Mouse (Mus musculus): ENCODE data around the gene Golga5. TPM values are rescaled to one million over a fixed set of nuclear protein-coding genes. Genes with fewer than 3 reads are reported as not detected.

Golga5 gene
- polyA plus RNA-seq (2014; fragmentation: Nextera tagmentation; extraction: Ambion mirVana), result 36.8 and 40.9 TPM in 2 replicates

DNA sequence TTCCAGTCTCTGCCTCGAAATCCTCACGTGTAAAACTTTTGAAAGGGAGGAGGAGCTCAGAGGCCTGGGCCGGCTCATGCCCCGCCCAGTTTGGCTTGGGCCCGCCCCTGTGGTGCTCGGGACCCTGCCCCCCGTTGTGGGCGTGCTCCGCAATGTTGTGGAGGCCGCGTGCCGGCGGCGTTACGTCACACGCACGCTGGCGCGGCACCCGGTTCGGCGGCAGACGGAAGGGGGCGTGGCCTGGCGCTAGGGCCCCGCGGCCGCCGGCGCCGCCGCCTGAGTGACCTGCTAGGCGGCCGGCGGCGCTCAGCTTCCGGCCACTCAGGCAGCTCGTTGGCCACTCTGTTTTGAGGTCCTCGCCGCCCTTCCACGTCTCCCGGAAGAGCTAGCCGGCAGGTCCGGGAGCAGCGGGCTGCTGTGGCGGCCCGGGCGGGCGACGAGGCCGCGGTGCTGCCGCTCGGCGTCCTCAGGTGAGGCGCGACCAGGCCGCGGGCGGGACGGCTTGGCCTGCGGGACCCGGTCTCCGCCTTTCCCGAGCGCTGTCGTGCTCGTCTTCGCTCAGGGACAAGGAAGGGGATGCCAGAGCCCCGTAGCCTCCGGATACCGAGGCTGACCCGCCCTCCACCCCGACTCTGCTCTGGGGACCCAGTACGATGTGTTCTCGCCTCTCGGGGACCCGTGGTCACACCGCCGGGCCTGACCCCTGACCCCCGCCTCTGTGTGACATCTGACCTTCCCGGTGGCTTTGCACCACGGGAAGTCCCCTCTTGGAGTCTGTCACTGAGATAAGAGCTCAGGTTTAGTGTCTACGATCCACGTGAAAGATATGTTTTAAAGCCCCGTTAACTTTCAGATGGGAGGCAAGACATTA is at the start of gene Golga5:
Gene Golga5 (plus strand): TSS at position 242 of the 871 bp plus-strand sequence.
- Histone ChIP-seq H3K27me3 (replicated peaks; ENCODE audit: control insufficient read depth, insufficient read depth, low read length) (no peaks in the 10 kb centered on the region), H3K4me2 (ENCODE audit: low read depth, low read length) (peak within 1 kb of the TSS; percentile 85), H3K4me3 (ENCODE audit: low read depth, low read length) (peak within 1 kb of the TSS; percentile 68), H3K36me3 (ENCODE audit: control insufficient read depth, insufficient read depth, low read length) (peaks cover 21% of the 10 kb centered on the region), H3K4me1 (ENCODE audit: control insufficient read depth, insufficient read depth, low read length) (peaks cover 4% of the 10 kb centered on the region), H3K27ac (replicated peaks; ENCODE audit: low read depth, low read length) (peak within 1 kb of the TSS; percentile 73), H3K9me3 (ENCODE audit: control insufficient read depth, low read length) (no peaks in the 10 kb centered on the region), H3K9ac (ENCODE audit: low read depth, low read length) (peak within 1 kb of the TSS; percentile 82)
- peak; percentile 98 for DNase-seq (ENCODE audit: low spot score)
- under 1% methylated on average over 38 of the region's 86 CpGs for whole genome bisulfite sequencing
- ATAC-seq (ENCODE audit: low read depth), result peak; percentile 98

DNA sequence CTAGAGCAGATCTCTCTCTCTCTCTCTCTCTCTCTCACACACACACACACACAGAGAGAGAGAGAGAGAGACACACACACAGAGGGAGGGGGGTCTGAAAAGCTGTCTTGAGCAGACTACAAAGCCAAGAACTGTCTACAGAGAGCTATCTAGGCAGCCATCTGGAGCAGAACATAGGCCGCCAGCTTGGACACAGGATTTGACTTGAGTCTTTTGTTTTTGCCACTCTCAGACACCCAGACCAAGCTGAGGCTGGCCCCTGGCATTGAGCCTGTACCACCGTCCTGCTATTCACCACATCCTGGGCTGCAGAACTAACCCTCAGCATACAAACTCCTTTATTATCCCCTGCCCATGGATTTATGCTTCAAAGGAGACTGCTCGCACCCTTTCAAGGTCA is 49.4 kb upstream of the Golga5 start:
- ATAC-seq (ENCODE audit: low read depth) (no peak), DNase-seq (ENCODE audit: low spot score) (no peak)
- H3K9ac ChIP-seq (ENCODE audit: low read depth, low read length), result no peak overlapping the region
- H3K27me3 ChIP-seq (replicated peaks; ENCODE audit: control insufficient read depth, insufficient read depth, low read length), result no peaks in the 10 kb centered on the region
- 75% methylated on average over 3 of the region's 3 CpGs for WGBS
- no peaks in the 10 kb centered on the region for H3K4me1 ChIP-seq (ENCODE audit: control insufficient read depth, insufficient read depth, low read length)
- H3K4me2 ChIP-seq (ENCODE audit: low read depth, low read length), result no peak overlapping the region
- H3K36me3 ChIP-seq (ENCODE audit: control insufficient read depth, insufficient read depth, low read length), result 0 out of 2 replicates have a peak, but pooled peaks cover 13% of the 10 kb centered on the region
- no peak overlapping the region for H3K4me3 ChIP-seq (ENCODE audit: low read depth, low read length)
- no peaks in the 10 kb centered on the region for H3K9me3 ChIP-seq (ENCODE audit: control insufficient read depth, low read length)
- 0 out of 2 replicates have a peak overlapping the region, but pooled peaks have one; percentile 29 for H3K27ac ChIP-seq (replicated peaks; ENCODE audit: low read depth, low read length)

DNA sequence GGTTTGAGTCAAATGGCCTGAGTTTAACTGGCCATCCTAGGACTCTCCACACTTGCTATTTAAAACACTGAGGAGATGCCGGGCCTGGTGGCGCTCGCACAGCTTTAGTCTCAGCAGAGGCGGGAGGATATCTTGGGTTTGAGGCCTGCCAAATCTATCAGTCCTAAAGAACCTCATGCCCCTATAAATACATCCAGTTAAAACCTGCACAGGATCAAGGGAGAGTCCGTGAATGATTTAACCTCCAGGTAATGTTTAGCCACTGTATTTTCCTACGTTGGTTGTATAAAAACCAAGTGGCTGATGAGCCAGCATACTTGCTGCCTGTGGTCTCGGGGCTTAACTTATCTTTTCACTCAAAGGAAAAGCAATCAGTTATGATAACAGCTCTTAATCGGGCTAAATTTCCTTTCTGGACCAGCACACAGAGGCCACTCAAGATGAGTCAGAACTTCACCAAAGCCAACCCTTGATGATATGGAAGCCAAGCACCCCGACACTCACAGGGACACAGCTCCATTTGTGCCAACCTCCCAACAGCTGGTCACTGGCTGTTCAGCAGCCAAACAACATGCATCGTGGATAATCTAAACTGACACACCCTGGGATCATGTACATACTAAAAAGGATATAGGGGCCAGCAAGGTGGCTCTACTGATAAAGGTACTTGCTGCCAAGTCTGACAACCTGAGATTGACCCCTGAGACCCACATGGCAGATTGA is 48.6 kb upstream of the Golga5 start:
- 0 out of 2 replicates have a peak, but pooled peaks cover 13% of the 10 kb centered on the region for H3K36me3 ChIP-seq (ENCODE audit: control insufficient read depth, insufficient read depth, low read length)
- H3K9ac ChIP-seq (ENCODE audit: low read depth, low read length), result no peak overlapping the region
- H3K27me3 ChIP-seq (replicated peaks; ENCODE audit: control insufficient read depth, insufficient read depth, low read length), result no peaks in the 10 kb centered on the region
- H3K4me1 ChIP-seq (ENCODE audit: control insufficient read depth, insufficient read depth, low read length), result no peaks in the 10 kb centered on the region
- H3K4me2 ChIP-seq (ENCODE audit: low read depth, low read length), result no peak overlapping the region
- no peak for ATAC-seq (ENCODE audit: low read depth)
- no peak overlapping the region for H3K27ac ChIP-seq (replicated peaks; ENCODE audit: low read depth, low read length)
- no peak overlapping the region for H3K4me3 ChIP-seq (ENCODE audit: low read depth, low read length)
- DNase-seq (ENCODE audit: low spot score), result no peak
- WGBS, result 87% methylated on average over 10 of the region's 10 CpGs
- H3K9me3 ChIP-seq (ENCODE audit: control insufficient read depth, low read length), result no peaks in the 10 kb centered on the region

DNA sequence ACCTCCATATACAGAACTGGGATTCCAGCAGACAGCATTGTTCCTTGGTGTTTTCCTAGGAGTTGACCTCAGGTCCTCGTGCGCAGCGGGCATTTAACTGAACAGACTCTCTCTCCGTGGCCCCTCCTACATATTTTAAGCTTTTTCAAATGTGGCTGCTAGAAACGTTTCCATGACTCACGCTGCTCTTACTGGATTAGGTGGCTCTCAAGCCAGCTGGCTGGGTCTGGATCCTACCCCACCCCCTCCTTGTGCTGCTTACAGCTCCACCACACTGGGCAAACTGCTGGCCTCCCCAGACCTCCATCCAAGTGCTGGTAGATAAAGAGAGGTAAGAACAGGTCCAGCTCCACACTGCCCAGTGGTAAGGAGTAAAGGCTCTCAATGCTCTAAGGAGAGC is 46.9 kb upstream of the Golga5 start:
- H3K4me3 ChIP-seq (ENCODE audit: low read depth, low read length), result no peak overlapping the region
- H3K36me3 ChIP-seq (ENCODE audit: control insufficient read depth, insufficient read depth, low read length), result 0 out of 2 replicates have a peak, but pooled peaks cover 13% of the 10 kb centered on the region
- no peak overlapping the region for H3K4me2 ChIP-seq (ENCODE audit: low read depth, low read length)
- no peak for ATAC-seq (ENCODE audit: low read depth)
- no peaks in the 10 kb centered on the region for H3K27me3 ChIP-seq (replicated peaks; ENCODE audit: control insufficient read depth, insufficient read depth, low read length)
- DNase-seq (ENCODE audit: low spot score), result no peak
- no peaks in the 10 kb centered on the region for H3K4me1 ChIP-seq (ENCODE audit: control insufficient read depth, insufficient read depth, low read length)
- H3K9me3 ChIP-seq (ENCODE audit: control insufficient read depth, low read length), result no peaks in the 10 kb centered on the region
- no peak overlapping the region for H3K9ac ChIP-seq (ENCODE audit: low read depth, low read length)
- no peak overlapping the region for H3K27ac ChIP-seq (replicated peaks; ENCODE audit: low read depth, low read length)
- 76% methylated on average over 6 of the region's 6 CpGs for WGBS

DNA sequence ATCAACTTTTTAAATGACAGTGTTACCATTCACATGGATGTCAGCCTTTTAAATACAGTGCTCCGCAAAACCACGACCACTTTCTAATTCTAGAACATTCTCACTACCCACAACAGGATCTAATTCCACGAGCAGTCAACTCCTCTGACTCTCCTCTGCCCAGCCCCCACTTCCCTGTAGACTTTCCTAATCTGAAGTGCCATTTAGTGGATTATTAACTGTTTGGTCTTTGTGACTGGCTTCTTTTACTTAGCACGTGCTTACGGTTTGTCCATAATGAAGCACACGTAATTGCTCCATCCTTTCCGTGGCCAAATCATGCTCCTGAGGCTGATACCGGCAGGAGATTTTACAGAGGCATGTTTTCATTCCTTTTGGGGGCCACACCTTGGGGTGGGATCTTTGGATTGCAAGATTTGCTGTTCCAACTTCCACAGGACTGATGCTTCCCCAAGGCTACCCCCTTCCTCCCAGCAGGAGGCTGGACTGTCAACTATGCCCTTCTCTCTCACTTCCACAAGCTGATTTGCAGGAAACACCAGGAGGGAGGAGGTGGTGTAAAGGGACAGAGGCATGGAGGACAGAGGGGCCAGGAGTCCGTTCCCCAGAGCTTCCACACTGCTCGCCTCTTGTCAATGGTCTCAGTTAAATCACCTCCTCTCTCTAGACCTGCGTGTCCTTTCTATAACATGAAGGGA is 46.2 kb upstream of the Golga5 start:
- no peak overlapping the region for H3K4me3 ChIP-seq (ENCODE audit: low read depth, low read length)
- no peaks in the 10 kb centered on the region for H3K27me3 ChIP-seq (replicated peaks; ENCODE audit: control insufficient read depth, insufficient read depth, low read length)
- ATAC-seq (ENCODE audit: low read depth) (no peak), DNase-seq (ENCODE audit: low spot score) (no peak)
- H3K27ac ChIP-seq (replicated peaks; ENCODE audit: low read depth, low read length), result no peak overlapping the region
- WGBS, result 85% methylated on average over 11 of the region's 11 CpGs
- H3K9ac ChIP-seq (ENCODE audit: low read depth, low read length), result no peak overlapping the region
- H3K36me3 ChIP-seq (ENCODE audit: control insufficient read depth, insufficient read depth, low read length), result 0 out of 2 replicates have a peak, but pooled peaks cover 13% of the 10 kb centered on the region
- no peaks in the 10 kb centered on the region for H3K9me3 ChIP-seq (ENCODE audit: control insufficient read depth, low read length)
- no peak overlapping the region for H3K4me2 ChIP-seq (ENCODE audit: low read depth, low read length)
- no peaks in the 10 kb centered on the region for H3K4me1 ChIP-seq (ENCODE audit: control insufficient read depth, insufficient read depth, low read length)

- H3K36me3 ChIP-seq (ENCODE audit: control insufficient read depth, insufficient read depth, low read length), result 0 out of 2 replicates have a peak, but pooled peaks cover 13% of the 10 kb centered on the region
- no peak overlapping the region for H3K4me3 ChIP-seq (ENCODE audit: low read depth, low read length)
- H3K4me2 ChIP-seq (ENCODE audit: low read depth, low read length), result no peak overlapping the region
- DNase-seq (ENCODE audit: low spot score) (no peak), ATAC-seq (ENCODE audit: low read depth) (no peak)
- H3K27me3 ChIP-seq (replicated peaks; ENCODE audit: control insufficient read depth, insufficient read depth, low read length), result no peaks in the 10 kb centered on the region
- 91% methylated on average over 8 of the region's 8 CpGs for WGBS
- H3K9me3 ChIP-seq (ENCODE audit: control insufficient read depth, low read length), result no peaks in the 10 kb centered on the region
- no peaks in the 10 kb centered on the region for H3K4me1 ChIP-seq (ENCODE audit: control insufficient read depth, insufficient read depth, low read length)
- no peak overlapping the region for H3K9ac ChIP-seq (ENCODE audit: low read depth, low read length)
- H3K27ac ChIP-seq (replicated peaks; ENCODE audit: low read depth, low read length), result no peak overlapping the region
Observed at GRCm38 (mm10) chr12:102423625-102424024, 45.3 kb upstream of the Golga5 start.

- no peak overlapping the region for H3K4me3 ChIP-seq (ENCODE audit: low read depth, low read length)
- H3K4me2 ChIP-seq (ENCODE audit: low read depth, low read length), result no peak overlapping the region
- DNase-seq (ENCODE audit: low spot score), result no peak
- no peaks in the 10 kb centered on the region for H3K4me1 ChIP-seq (ENCODE audit: control insufficient read depth, insufficient read depth, low read length)
- WGBS, result 57% methylated on average over 2 of the region's 2 CpGs
- H3K27me3 ChIP-seq (replicated peaks; ENCODE audit: control insufficient read depth, insufficient read depth, low read length), result no peaks in the 10 kb centered on the region
- H3K36me3 ChIP-seq (ENCODE audit: control insufficient read depth, insufficient read depth, low read length), result 0 out of 2 replicates have a peak, but pooled peaks cover 13% of the 10 kb centered on the region
- no peak overlapping the region for H3K9ac ChIP-seq (ENCODE audit: low read depth, low read length)
- no peak for ATAC-seq (ENCODE audit: low read depth)
- no peak overlapping the region for H3K27ac ChIP-seq (replicated peaks; ENCODE audit: low read depth, low read length)
- no peaks in the 10 kb centered on the region for H3K9me3 ChIP-seq (ENCODE audit: control insufficient read depth, low read length)
Observed at GRCm38 (mm10) chr12:102424456-102424855, 44.5 kb upstream of the Golga5 start.

DNA sequence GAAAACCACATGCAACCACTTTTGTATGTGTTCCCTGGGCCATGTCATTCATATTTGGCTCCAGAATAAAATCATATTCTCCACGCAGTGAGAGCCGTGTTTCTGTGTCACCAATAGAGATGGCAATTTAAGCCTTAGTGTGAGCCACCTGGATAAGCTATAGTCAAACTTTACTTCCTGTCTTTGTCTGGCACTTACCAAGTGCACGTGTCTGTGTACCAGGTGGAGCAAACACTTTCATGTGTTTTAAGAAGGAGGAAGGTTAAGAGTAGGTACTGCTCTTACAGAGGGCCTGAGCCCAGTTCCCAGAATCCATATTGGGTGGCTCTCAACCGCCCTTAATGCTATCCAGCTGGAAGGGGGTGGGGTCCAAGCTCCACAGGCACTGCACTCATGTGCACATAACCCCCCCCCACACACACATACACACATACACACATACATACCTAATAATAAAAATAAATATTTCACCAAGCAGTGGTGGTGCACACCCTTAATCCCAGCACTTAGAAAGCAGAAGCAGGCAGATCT is 43.8 kb upstream of the Golga5 start:
- WGBS, result 45% methylated on average over 4 of the region's 4 CpGs
- Histone ChIP-seq H3K9ac (ENCODE audit: low read depth, low read length) (no peak overlapping the region), H3K27ac (replicated peaks; ENCODE audit: low read depth, low read length) (no peak overlapping the region), H3K4me3 (ENCODE audit: low read depth, low read length) (no peak overlapping the region), H3K9me3 (ENCODE audit: control insufficient read depth, low read length) (no peaks in the 10 kb centered on the region), H3K36me3 (ENCODE audit: control insufficient read depth, insufficient read depth, low read length) (0 out of 2 replicates have a peak, but pooled peaks cover 13% of the 10 kb centered on the region), H3K27me3 (replicated peaks; ENCODE audit: control insufficient read depth, insufficient read depth, low read length) (no peaks in the 10 kb centered on the region), H3K4me1 (ENCODE audit: control insufficient read depth, insufficient read depth, low read length) (no peaks in the 10 kb centered on the region), H3K4me2 (ENCODE audit: low read depth, low read length) (no peak overlapping the region)
- ATAC-seq (ENCODE audit: low read depth) (peak; percentile 9; the same call in 1 of the 2 replicates), DNase-seq (ENCODE audit: low spot score) (no peak)

Measured in embryonic facial prominence, embryonic 14.5 days (tissue).